Mouse (Mus musculus): ENCODE results near the gene Tril.

- no peak for TF ChIP-seq ZKSCAN1 (IDR thresholded peaks at IDR 0.05; ENCODE audit: borderline replicate concordance, low read depth, low read length)
- TF ChIP-seq NRF1 (IDR thresholded peaks at IDR 0.05; ENCODE audit: low read depth, low read length): no peak
These were observed 26.2 kb downstream of the Tril start for GRCm38 (mm10) chr6:53794323-53794971.
